ENCODE assay signal across 9 mouse cellular contexts in the genomic region with DNA sequence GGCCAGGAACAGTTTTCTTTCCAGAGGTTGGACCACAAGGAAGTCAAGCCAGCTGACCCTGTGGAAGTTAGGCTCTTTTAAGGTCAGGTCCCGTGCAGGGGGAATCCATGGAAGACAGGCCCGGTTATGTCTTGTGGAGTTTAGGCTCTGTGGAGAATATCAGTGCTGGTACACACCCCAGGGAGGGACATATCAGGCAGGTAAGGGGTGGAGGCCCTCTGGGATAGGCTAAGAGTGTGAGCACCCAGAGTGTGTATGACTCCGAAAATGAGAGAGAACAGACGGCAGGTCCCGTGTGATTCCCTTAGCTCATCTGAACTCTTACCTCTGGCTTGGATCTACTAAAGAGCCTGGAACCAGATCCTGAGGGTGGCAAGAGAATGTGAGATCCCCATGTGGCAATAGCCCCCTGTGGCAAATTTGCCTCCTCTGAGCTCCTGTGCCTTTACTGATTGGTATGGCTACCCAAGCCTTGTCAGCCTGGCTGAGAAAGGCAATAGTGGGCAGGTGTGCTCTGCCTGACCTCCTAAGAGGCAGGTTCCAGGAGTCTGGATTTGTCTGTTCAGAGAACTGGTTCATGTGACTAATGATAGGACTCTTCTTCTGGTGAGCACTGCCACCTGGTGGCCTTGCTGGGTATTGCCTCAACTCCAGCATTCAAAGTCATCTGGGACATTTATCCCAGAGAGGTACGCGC. TPM values are rescaled to one million over a fixed set of nuclear protein-coding genes. Genes with fewer than 3 reads are reported as not detected.
A peak's percentile ranks its signal among the peaks of the same experiment; 100 is the strongest.
DNase-seq lines count a peak whose midpoint lies in the region; ATAC-seq and TF ChIP-seq lines count a peak whose summit lies in the region.
"Had no signal": no experiment of that assay in that cellular context is flagged by ENCODE, and none has a peak within 500 bp of the region (broad histone marks: within the 10 kb centered on the region; RNA-seq: fewer than 3 reads in every experiment).

No protein-coding gene starts in this region.

- no peak; the same call in 1 of the 2 replicates for TF ChIP-seq CTCF in heart, adult 2 months (IDR thresholded peaks at IDR 0.05)

- no peaks in the 10 kb centered on the region for H3K4me1 ChIP-seq in heart, adult 2 months (ENCODE audit: control insufficient read depth, insufficient read depth, low read length)
- peaks cover 6% of the 10 kb centered on the region; the same call in 1 of the 2 replicates for H3K4me1 ChIP-seq in liver, embryonic 13.5 days (replicated peaks)
- H3K4me1 ChIP-seq in neural tube, embryonic 11.5 days (ENCODE audit: control insufficient read depth, insufficient read depth, low read length) = no peaks in the 10 kb centered on the region
- no peaks in the 10 kb centered on the region for H3K4me1 ChIP-seq in stomach, embryonic 16.5 days (ENCODE audit: control insufficient read depth, insufficient read depth, low read length)
- H3K4me1 ChIP-seq: embryonic facial prominence, embryonic 12.5 days had no signal

- DNase-seq in 416B (ENCODE audit: low read depth) = peak; percentile 76
- DNase-seq in adrenal gland, adult 8-10 months = peak; percentile 53
- peak; percentile 70 for DNase-seq in embryo, embryonic 11.5 days (ENCODE audit: low read depth, low spot score)
- DNase-seq in heart, adult 2 months = peak; percentile 66 to 85
- DNase-seq in kidney, postnatal 14 days = peak; percentile 82
- DNase-seq in liver, embryonic 13.5 days = peak; percentile 65
- peak; percentile 87 for DNase-seq in neural tube, embryonic 11.5 days (ENCODE audit: low spot score)

- no peaks in the 10 kb centered on the region for H3K36me3 ChIP-seq in heart, adult 2 months (ENCODE audit: control insufficient read depth, insufficient read depth, low read length)
- H3K36me3 ChIP-seq in liver, embryonic 13.5 days = no peaks in the 10 kb centered on the region
- no peaks in the 10 kb centered on the region for H3K36me3 ChIP-seq in neural tube, embryonic 11.5 days (ENCODE audit: control insufficient read depth, insufficient read depth, low read length)
- no peaks in the 10 kb centered on the region for H3K36me3 ChIP-seq in stomach, embryonic 16.5 days (ENCODE audit: control insufficient read depth, insufficient read depth, low read length)
- H3K36me3 ChIP-seq: embryonic facial prominence, embryonic 12.5 days had no signal

- TF ChIP-seq EP300 in heart, adult 2 months (IDR thresholded peaks at IDR 0.05; ENCODE audit: insufficient read depth, low read depth, low read length) = peak; percentile 71; the same call in 1 of the 2 replicates

- no peaks in the 10 kb centered on the region for H3K27me3 ChIP-seq in heart, adult 2 months (ENCODE audit: control insufficient read depth, insufficient read depth, low read length)
- peaks cover 25% of the 10 kb centered on the region for H3K27me3 ChIP-seq in liver, embryonic 13.5 days
- no peaks in the 10 kb centered on the region for H3K27me3 ChIP-seq in neural tube, embryonic 11.5 days (ENCODE audit: control insufficient read depth, insufficient read depth, low read length)
- H3K27me3 ChIP-seq in stomach, embryonic 16.5 days (ENCODE audit: control insufficient read depth, insufficient read depth, low read length) = no peaks in the 10 kb centered on the region
- H3K27me3 ChIP-seq: embryonic facial prominence, embryonic 12.5 days had no signal

- no peak for TF ChIP-seq POLR2A in heart, adult 2 months (IDR thresholded peaks at IDR 0.05; ENCODE audit: insufficient read depth, low read depth, low read length)

- no peak overlapping the region for H3K4me3 ChIP-seq in heart, adult 2 months
- no peak overlapping the region for H3K4me3 ChIP-seq in liver, embryonic 13.5 days (replicated peaks)
- no peak overlapping the region for H3K4me3 ChIP-seq in neural tube, embryonic 11.5 days (ENCODE audit: low read depth, low read length)
- H3K4me3 ChIP-seq in stomach, embryonic 16.5 days (replicated peaks; ENCODE audit: low read length) = no peak overlapping the region
- H3K4me3 ChIP-seq: embryonic facial prominence, embryonic 12.5 days had no signal

- H3K27ac ChIP-seq in heart, adult 2 months = no peak overlapping the region
- H3K27ac ChIP-seq in liver, embryonic 13.5 days = no peak overlapping the region
- no peak overlapping the region for H3K27ac ChIP-seq in neural tube, embryonic 11.5 days (ENCODE audit: low read depth, low read length)
- H3K27ac ChIP-seq in stomach, embryonic 16.5 days (ENCODE audit: low read length) = no peak overlapping the region
- H3K27ac ChIP-seq: embryonic facial prominence, embryonic 12.5 days had no signal

- H3K9me3 ChIP-seq in liver, embryonic 13.5 days (replicated peaks) = no peaks in the 10 kb centered on the region
- no peaks in the 10 kb centered on the region for H3K9me3 ChIP-seq in neural tube, embryonic 11.5 days (ENCODE audit: control insufficient read depth, low read length)
- H3K9me3 ChIP-seq in stomach, embryonic 16.5 days (replicated peaks; ENCODE audit: control insufficient read depth, low read length) = no peaks in the 10 kb centered on the region
- H3K9me3 ChIP-seq: embryonic facial prominence, embryonic 12.5 days had no signal

- no peaks in the 10 kb centered on the region for H3K79me2 ChIP-seq in heart, adult 2 months (replicated peaks; ENCODE audit: control insufficient read depth, insufficient read depth, low read length)

- no peak overlapping the region for H3K9ac ChIP-seq in heart, adult 2 months (ENCODE audit: low read depth, low read length)
- no peak overlapping the region for H3K9ac ChIP-seq in liver, embryonic 13.5 days
- H3K9ac ChIP-seq in neural tube, embryonic 11.5 days (ENCODE audit: low read length) = no peak overlapping the region
- no peak overlapping the region for H3K9ac ChIP-seq in stomach, embryonic 16.5 days (ENCODE audit: low read length)
- H3K9ac ChIP-seq: embryonic facial prominence, embryonic 12.5 days had no signal

- H3K4me2 ChIP-seq in liver, embryonic 13.5 days = no peak overlapping the region
- no peak overlapping the region for H3K4me2 ChIP-seq in neural tube, embryonic 11.5 days (ENCODE audit: low read depth)
- H3K4me2 ChIP-seq in stomach, embryonic 16.5 days (ENCODE audit: low read depth, low read length) = no peak overlapping the region
- H3K4me2 ChIP-seq: embryonic facial prominence, embryonic 12.5 days had no signal

- ATAC-seq in liver, embryonic 13.5 days (ENCODE audit: low read depth) = peak; percentile 49
- ATAC-seq in neural tube, embryonic 11.5 days (ENCODE audit: insufficient read depth, low FRiP score, low TSS enrichment) = peak; percentile 67
- peak; percentile 46; the same call in 1 of the 2 replicates for ATAC-seq in stomach, embryonic 16.5 days (ENCODE audit: insufficient read depth, low FRiP score)

- 48% methylated on average over 7 of the region's 7 CpGs for WGBS in heart, adult 2 months
- WGBS in liver, embryonic 13.5 days (ENCODE audit: insufficient replicate concordance) = 48% methylated on average over 7 of the region's 7 CpGs
- 62% methylated on average over 7 of the region's 7 CpGs for WGBS in neural tube, embryonic 11.5 days
- 48% methylated on average over 7 of the region's 7 CpGs for WGBS in stomach, embryonic 16.5 days

- intact Hi-C loops in heart, adult 2 months (cut with DNase I) = loop anchor here (1.0 to 5.0 kb wide), 3 partner anchors 76 to 285 kb away; no protein-coding TSS in a partner anchor

RNA-seq across cellular contexts. Expression of a gene that starts 28.5 kb away (rescaled TPM):
- total RNA-seq in adrenal gland, adult 8-10 months (2022) = 10 to 100 TPM; 12.0 to 27.7 (median 20.5) TPM
- total RNA-seq in heart, adult 2 months (2021) = not detected
- not detected in 2 replicates for polyA plus RNA-seq in heart, adult 2 months (2012; rRNA removed)
- 0.46 and 0.56 TPM in 2 replicates for polyA plus RNA-seq in liver, embryonic 13.5 days (2015; fragmentation: Nextera tagmentation; extraction: Ambion mirVana)
- 61.4 and 68.5 TPM in 2 replicates for polyA plus RNA-seq in neural tube, embryonic 11.5 days (2014; fragmentation: Nextera tagmentation; extraction: Ambion mirVana)
- 0.81 and 1.2 TPM in 2 replicates for polyA plus RNA-seq in stomach, embryonic 16.5 days (2015; fragmentation: Nextera tagmentation; extraction: Ambion mirVana)

Comparison
In these comparisons a context has a peak if more than half of its experiments do, and no peak if none do; other contexts are left out.
1. RNA of a gene that starts 28.5 kb away (polyA plus RNA-seq): 61.4 to 68.5 TPM in neural tube, embryonic 11.5 days; 0.81 to 1.2 TPM in stomach, embryonic 16.5 days, 0.46 to 0.56 TPM in liver, embryonic 13.5 days and not detected in heart, adult 2 months; every median in the first group is over 10 times any median in the second.
2. Peak in every context shown above with its lines, with median percentiles within 50 percentile points of each other: DNase-seq and ATAC-seq.